Mouse (Mus musculus) limb, embryonic 12.5 days (tissue): ENCODE results near the gene Ptprf. TPM values are rescaled to one million over a fixed set of nuclear protein-coding genes. Genes with fewer than 3 reads are reported as not detected.
A peak's percentile ranks its signal among the peaks of the same experiment; 100 is the strongest.

Experiments
- ATAC-seq: fragments of 200-750 bp; cut with Nextera tagmentation; 2 replicates; pipeline ENCODE4 v1.8.0; 2017; ENCODE audit warnings: low read depth, moderate TSS enrichment; ENCODE audit not compliant: insufficient number of reproducible peaks, insufficient read depth, low FRiP score, low TSS enrichment
- H3K27ac ChIP-seq: fragments of 300-500 bp; sonication (generic); 2 replicates; pipeline ENCODE4 v1.5.1; 2016; ENCODE audit warnings: mild to moderate bottlenecking, moderate library complexity
- H3K27me3 ChIP-seq: fragments of 300-500 bp; sonication (generic); 2 replicates; pipeline ENCODE4 v1.6.1; 2016; ENCODE audit warnings: mild to moderate bottlenecking, moderate library complexity
- H3K36me3 ChIP-seq: fragments of 300-500 bp; sonication (generic); 2 replicates; pipeline ENCODE4 v1.6.1; 2016; ENCODE audit warnings: mild to moderate bottlenecking, moderate library complexity
- H3K4me1 ChIP-seq: fragments of 300-500 bp; sonication (generic); replicated peaks from 2 replicates; pipeline ENCODE4 v1.6.1; 2016
- H3K4me2 ChIP-seq: fragments of 300-500 bp; sonication (generic); 2 replicates; pipeline ENCODE4 v1.6.1; 2016; ENCODE audit warnings: mild to moderate bottlenecking, moderate library complexity
- H3K4me3 ChIP-seq: fragments of 300-500 bp; sonication (generic); replicated peaks from 2 replicates; pipeline ENCODE4 v1.5.1; 2016; ENCODE audit warnings: mild to moderate bottlenecking
- H3K9ac ChIP-seq: fragments of 300-500 bp; sonication (generic); replicated peaks from 2 replicates; pipeline ENCODE4 v1.6.1; 2016; ENCODE audit warnings: mild to moderate bottlenecking, moderate library complexity
- H3K9me3 ChIP-seq: fragments of 300-500 bp; sonication (generic); 2 replicates; pipeline ENCODE4 v1.6.1; 2016; ENCODE audit warnings: mild to moderate bottlenecking, moderate library complexity
- WGBS: fragments of 180-500 bp; shearing (Covaris S2); methylation state at CpG from one replicate; pipeline ENCODE4 v1.1.7; 2016; 5-methylcytosine and 5-hydroxymethylcytosine counted together
- polyA plus RNA-seq: library from polyadenylated mRNA; unstranded; fragments of >200 nt; fragmentation: Nextera tagmentation; extraction: Ambion mirVana; gene quantifications from 2 replicates; pipeline ENCODE4 v1.2.1, GENCODE M21; 2016

The Ptprf gene
- 69.6 and 72.2 TPM in 2 replicates for polyA plus RNA-seq

DNA sequence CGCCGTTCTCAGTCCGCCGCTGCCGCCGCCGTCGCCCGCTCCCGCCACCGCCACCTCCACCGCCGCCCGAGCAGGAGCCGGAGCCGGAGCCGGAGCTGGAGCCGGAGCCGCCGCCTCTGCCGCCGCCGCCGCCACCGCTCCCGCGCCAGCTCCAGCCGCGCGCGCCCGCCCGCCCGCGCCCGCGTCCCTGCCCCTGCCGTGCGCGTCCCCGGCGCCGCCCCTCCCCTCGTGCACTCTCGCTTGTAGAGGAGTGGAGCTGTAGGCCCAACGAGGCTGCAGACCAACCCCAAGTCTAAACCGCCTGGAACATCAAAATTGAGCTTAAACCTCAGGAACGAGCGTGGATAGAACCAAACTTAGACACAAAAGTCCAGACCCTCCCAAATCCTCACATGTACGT, at the start of gene Ptprf:
TSS of gene Ptprf (minus strand) at position 175 of the 400 bp plus-strand sequence.
- no peaks in the 10 kb centered on the region for H3K9me3 ChIP-seq
- H3K27ac ChIP-seq = peak within 1 kb of the TSS; percentile 94
- peak within 1 kb of the TSS; percentile 71 for H3K4me2 ChIP-seq
- H3K36me3 ChIP-seq = peaks cover 15% of the 10 kb centered on the region
- ATAC-seq = no peak
- peak within 1 kb of the TSS; percentile 96 for H3K9ac ChIP-seq
- WGBS = 2% methylated on average over 26 of the region's 50 CpGs
- H3K27me3 ChIP-seq = peaks cover 4% of the 10 kb centered on the region
- peak within 1 kb of the TSS; percentile 97 for H3K4me3 ChIP-seq
- H3K4me1 ChIP-seq = peaks cover 26% of the 10 kb centered on the region

DNA sequence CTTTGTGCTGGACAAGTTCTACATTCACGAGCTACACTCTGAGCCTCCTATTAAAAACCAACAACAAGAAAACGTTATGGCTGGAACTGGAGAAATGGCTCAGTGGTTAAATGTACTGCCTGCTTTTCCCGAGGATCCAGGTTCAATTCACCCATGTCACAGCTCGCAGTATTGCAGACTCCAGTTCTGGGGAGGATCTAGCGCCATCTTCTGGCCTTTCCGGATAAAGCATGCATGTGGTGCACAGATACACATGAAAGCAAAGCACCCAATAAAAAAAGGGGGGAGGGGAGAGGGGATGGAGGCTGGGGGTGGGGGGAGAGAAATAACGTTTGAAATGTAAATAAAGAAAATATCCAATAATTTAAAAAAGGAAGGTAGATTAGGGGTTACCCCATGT, 45.5 kb upstream of the Ptprf start:
- no peak overlapping the region for H3K4me2 ChIP-seq
- no peak for ATAC-seq

DNA sequence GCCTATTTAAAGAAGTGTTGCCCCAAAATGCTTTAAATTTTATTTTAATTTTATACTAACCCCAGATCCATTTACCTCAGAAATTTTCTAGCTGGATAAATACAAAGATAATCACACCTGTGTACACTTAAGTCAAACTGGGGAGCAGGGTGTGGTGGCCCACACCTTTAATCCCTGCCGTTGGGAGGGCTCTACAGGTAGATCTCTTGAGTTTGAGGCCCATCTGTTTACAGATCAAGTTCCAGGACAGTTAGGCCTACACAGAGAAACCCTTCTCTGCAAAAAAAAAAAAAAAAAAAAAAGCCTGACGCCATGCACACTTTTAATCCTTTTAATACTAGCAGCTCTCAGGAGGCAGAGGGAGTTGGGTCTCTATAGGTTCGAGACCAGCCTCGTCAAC, 44.8 kb upstream of the Ptprf start:
- H3K4me3 ChIP-seq = no peak overlapping the region
- ATAC-seq = no peak
- H3K4me2 ChIP-seq = no peak overlapping the region
- no peak overlapping the region for H3K9ac ChIP-seq
- no peaks in the 10 kb centered on the region for H3K4me1 ChIP-seq
- H3K27me3 ChIP-seq = no peaks in the 10 kb centered on the region
- no peaks in the 10 kb centered on the region for H3K36me3 ChIP-seq
- WGBS = 91% methylated on average over 4 of the region's 4 CpGs
- no peaks in the 10 kb centered on the region for H3K9me3 ChIP-seq
- H3K27ac ChIP-seq = no peak overlapping the region

More for the DNA sequence above, 45.5 kb upstream of the Ptprf start:
- Histone ChIP-seq H3K9me3 (no peaks in the 10 kb centered on the region), H3K36me3 (no peaks in the 10 kb centered on the region), H3K27me3 (no peaks in the 10 kb centered on the region), H3K4me1 (no peaks in the 10 kb centered on the region), H3K4me3 (no peak overlapping the region), H3K27ac (no peak overlapping the region), H3K9ac (no peak overlapping the region)
- 15% methylated on average over 7 of the region's 7 CpGs for WGBS

GRCm38 (mm10) chr4:118331777-118332176, 40.6 kb upstream of the Ptprf start:
- H3K4me3 ChIP-seq = no peak overlapping the region
- H3K4me2 ChIP-seq = no peak overlapping the region
- H3K27me3 ChIP-seq = no peaks in the 10 kb centered on the region
- WGBS = 66% methylated on average over 4 of the region's 4 CpGs
- no peaks in the 10 kb centered on the region for H3K9me3 ChIP-seq
- no peak overlapping the region for H3K27ac ChIP-seq
- no peak for ATAC-seq
- no peaks in the 10 kb centered on the region for H3K36me3 ChIP-seq
- peaks cover under 1% of the 10 kb centered on the region for H3K4me1 ChIP-seq
- H3K9ac ChIP-seq = no peak overlapping the region

- Histone ChIP-seq H3K27ac (peak overlapping the region; percentile 76), H3K4me1 (peaks cover 6% of the 10 kb centered on the region), H3K4me3 (no peak overlapping the region), H3K9me3 (no peaks in the 10 kb centered on the region), H3K27me3 (no peaks in the 10 kb centered on the region), H3K9ac (no peak overlapping the region), H3K4me2 (no peak overlapping the region), H3K36me3 (no peaks in the 10 kb centered on the region)
- WGBS = 15% methylated on average over 7 of the region's 7 CpGs
- ATAC-seq = peak; percentile 47
Observed at GRCm38 (mm10) chr4:118326476-118326875, 35.3 kb upstream of the Ptprf start.

- no peak for ATAC-seq
- Histone ChIP-seq H3K4me2 (no peak overlapping the region), H3K27ac (no peak overlapping the region), H3K36me3 (no peaks in the 10 kb centered on the region), H3K4me1 (peaks cover 10% of the 10 kb centered on the region), H3K27me3 (no peaks in the 10 kb centered on the region), H3K4me3 (no peak overlapping the region), H3K9ac (no peak overlapping the region), H3K9me3 (no peaks in the 10 kb centered on the region)
- 63% methylated on average over 2 of the region's 2 CpGs for WGBS
Observed at GRCm38 (mm10) chr4:118320636-118321035, 29.4 kb upstream of the Ptprf start.

- H3K27me3 ChIP-seq = no peaks in the 10 kb centered on the region
- no peaks in the 10 kb centered on the region for H3K36me3 ChIP-seq
- peak overlapping the region; percentile 19 for H3K4me2 ChIP-seq
- no peaks in the 10 kb centered on the region for H3K9me3 ChIP-seq
- no peak for ATAC-seq
- H3K9ac ChIP-seq = no peak overlapping the region
- no peak overlapping the region; the same call in 1 of the 2 replicates for H3K27ac ChIP-seq
- 35% methylated on average over 8 of the region's 8 CpGs for WGBS
- peaks cover 18% of the 10 kb centered on the region for H3K4me1 ChIP-seq
- H3K4me3 ChIP-seq = no peak overlapping the region
Observed at GRCm38 (mm10) chr4:118319706-118320344, 28.6 kb upstream of the Ptprf start.

DNA sequence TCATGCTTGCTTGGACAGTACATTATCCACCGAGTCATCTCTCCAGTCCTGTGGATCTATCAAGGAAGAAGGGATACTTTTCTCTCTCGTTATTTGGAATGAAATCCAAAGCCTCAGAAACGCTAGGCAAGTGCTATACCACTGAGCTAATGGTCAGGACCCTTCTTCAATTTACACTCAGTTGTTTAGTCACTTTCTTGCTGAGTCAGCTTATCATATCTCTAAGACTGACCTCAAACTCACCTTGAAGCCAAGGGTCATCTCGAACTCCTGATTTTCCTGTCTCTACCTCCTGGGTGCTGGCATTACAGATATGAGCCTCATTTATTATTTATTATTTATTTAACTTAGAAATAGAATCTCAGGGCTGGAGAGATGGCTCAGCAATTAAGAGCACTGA, 25.5 kb upstream of the Ptprf start:
- Histone ChIP-seq H3K9me3 (no peaks in the 10 kb centered on the region), H3K4me3 (no peak overlapping the region), H3K27me3 (no peaks in the 10 kb centered on the region), H3K36me3 (no peaks in the 10 kb centered on the region), H3K27ac (no peak overlapping the region), H3K4me1 (peaks cover 19% of the 10 kb centered on the region), H3K4me2 (no peak overlapping the region), H3K9ac (no peak overlapping the region)
- 86% methylated on average over 4 of the region's 4 CpGs for WGBS
- no peak for ATAC-seq

DNA sequence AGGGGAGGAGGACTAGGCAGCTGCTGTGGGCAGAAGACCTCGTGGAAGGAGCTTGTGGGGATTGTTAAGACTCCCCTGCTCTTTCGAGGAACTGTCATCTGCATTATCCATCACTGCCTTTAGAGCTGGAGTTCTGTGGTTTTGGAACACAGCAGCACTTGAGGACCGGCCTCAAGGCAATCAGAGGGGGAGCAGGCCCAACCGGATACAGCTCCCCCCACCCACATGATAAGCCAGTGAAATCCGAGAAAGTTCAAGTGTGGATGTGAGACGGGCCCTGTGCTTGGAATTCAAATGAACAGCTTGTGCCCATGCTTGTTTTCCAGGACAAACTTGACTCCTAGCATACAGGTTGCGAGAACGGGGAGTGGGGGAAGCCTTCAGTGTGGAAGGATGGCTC, 24.1 kb upstream of the Ptprf start:
- H3K9me3 ChIP-seq = no peaks in the 10 kb centered on the region
- H3K27ac ChIP-seq = no peak overlapping the region
- WGBS = 29% methylated on average over 8 of the region's 8 CpGs
- H3K4me3 ChIP-seq = no peak overlapping the region
- no peaks in the 10 kb centered on the region for H3K36me3 ChIP-seq
- 0 out of 2 replicates have a peak overlapping the region, but pooled peaks have one; percentile 18 for H3K9ac ChIP-seq
- no peak for ATAC-seq
- peaks cover 19% of the 10 kb centered on the region for H3K4me1 ChIP-seq
- H3K4me2 ChIP-seq = no peak overlapping the region
- no peaks in the 10 kb centered on the region for H3K27me3 ChIP-seq

DNA sequence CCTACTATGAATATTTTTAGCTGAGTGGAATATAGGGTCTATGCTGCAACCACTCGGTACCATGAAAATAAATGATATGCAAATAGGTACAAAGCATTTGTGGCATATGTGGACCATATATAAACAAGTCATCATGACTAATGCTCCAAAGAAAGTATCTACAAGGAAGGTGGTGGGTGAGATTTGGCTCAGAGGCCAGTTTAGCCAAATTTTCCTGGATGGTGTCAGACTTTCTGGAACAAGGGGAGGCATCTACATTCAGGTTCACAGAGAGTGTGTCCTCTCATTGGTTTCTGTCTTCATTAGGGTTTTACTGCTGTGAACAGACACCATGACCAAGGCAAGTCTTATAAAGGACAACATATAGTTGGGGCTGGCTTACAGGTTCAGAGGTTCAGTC, 19.3 kb upstream of the Ptprf start:
- H3K9me3 ChIP-seq = no peaks in the 10 kb centered on the region
- 90% methylated on average over 1 of the region's 1 CpGs for WGBS
- H3K4me3 ChIP-seq = no peak overlapping the region
- no peaks in the 10 kb centered on the region for H3K27me3 ChIP-seq
- no peaks in the 10 kb centered on the region for H3K36me3 ChIP-seq
- peaks cover 7% of the 10 kb centered on the region for H3K4me1 ChIP-seq
- no peak overlapping the region for H3K9ac ChIP-seq
- ATAC-seq = no peak
- H3K27ac ChIP-seq = no peak overlapping the region
- H3K4me2 ChIP-seq = no peak overlapping the region

DNA sequence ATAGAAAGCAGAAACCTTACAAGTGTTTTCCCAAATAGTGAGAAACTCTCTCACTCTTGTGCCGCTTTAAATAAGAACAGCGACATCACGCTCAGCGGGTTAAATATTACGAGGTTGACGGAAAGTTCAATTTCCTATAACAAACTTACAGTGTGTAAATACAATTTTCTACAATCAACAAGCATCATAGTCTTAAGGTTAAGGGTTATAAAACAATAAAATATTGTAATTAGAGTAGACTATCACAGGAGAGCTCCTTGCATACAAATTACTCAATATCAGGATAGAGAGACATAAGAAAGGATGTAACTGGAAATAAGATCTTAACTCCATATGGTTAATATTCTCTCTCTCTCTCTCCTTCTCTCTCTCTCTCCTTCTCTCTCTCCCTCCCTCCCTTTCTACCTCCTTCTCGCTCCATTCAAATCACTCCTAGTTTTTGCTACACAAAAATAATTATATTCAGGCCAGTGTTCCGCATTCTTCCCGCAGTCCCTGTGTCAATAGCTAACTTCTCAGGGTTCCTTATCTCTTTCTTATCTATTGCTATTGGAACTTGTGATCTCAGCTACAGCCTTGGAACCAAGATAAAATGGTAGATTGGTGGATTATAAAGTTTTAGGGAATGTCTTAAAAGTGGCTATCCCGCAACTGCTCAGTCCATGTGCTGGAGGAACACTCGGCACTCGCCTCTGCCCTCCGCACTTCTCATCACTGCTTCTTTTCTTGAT, 16.5 kb upstream of the Ptprf start:
- no peaks in the 10 kb centered on the region for H3K4me1 ChIP-seq
- H3K9me3 ChIP-seq = no peaks in the 10 kb centered on the region
- no peak overlapping the region for H3K4me3 ChIP-seq
- no peaks in the 10 kb centered on the region for H3K27me3 ChIP-seq
- H3K27ac ChIP-seq = no peak overlapping the region
- ATAC-seq = no peak
- no peaks in the 10 kb centered on the region for H3K36me3 ChIP-seq
- 91% methylated on average over 13 of the region's 13 CpGs for WGBS
- H3K9ac ChIP-seq = no peak overlapping the region
- H3K4me2 ChIP-seq = no peak overlapping the region
